Mouse (Mus musculus) adipocyte (in vitro differentiated cells): ENCODE measurements around the gene Ttc9c.

Experiments
- DNase-seq: peaks from one replicate; pipeline ENCODE4 v3.0.0-alpha.2; 2016; ENCODE audit warnings: low spot score

The Ttc9c gene

DNA sequence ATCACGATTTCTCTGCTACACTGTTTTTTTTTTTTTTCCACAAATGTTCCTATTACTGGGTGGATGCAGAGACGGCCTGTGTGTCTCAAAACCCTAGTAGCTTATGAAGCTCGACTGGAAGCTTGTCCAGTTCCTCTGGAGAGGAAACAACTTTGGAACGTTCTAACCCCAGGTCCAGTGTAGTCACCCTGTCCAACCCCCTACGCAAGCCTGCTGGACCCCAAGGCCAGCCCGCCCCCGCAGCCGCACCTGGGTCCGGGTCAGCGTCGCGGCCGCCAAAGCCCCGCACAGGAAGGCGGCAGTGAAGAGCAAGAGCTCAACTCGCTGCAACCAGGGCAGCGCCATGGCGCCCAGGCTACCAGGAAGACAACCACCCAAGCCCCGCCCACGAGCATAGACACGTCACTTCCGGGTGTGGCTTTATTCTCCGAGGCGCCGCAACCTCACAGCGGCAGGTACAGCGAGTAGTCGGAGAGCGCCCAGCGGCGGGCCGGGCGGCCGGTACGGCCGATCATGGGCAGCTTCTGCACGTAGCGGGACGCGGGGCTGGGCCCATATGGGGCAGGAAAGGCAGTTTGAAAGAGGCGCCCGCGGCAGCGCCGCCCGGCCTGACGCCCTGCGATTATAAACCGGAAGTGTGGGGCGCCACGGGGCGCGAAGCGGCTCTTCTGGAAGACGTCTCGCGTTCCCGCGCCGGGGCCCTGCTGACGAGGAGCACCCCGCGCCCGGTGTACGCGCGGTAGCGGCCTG lies 44.9 kb downstream of the Ttc9c start, which contains the start of gene Tmem179b:
TSS of gene Tmem179b (minus strand) at position 382 of the 750 bp plus-strand sequence.
- peak; percentile 97 for DNase-seq

GRCm38 (mm10) chr19:8773409-8773808 lies 45.7 kb downstream of the Ttc9c start:
- no peak for DNase-seq

- DNase-seq, result no peak
These were observed 46.1 kb downstream of the Ttc9c start for GRCm38 (mm10) chr19:8772996-8773395.

DNA sequence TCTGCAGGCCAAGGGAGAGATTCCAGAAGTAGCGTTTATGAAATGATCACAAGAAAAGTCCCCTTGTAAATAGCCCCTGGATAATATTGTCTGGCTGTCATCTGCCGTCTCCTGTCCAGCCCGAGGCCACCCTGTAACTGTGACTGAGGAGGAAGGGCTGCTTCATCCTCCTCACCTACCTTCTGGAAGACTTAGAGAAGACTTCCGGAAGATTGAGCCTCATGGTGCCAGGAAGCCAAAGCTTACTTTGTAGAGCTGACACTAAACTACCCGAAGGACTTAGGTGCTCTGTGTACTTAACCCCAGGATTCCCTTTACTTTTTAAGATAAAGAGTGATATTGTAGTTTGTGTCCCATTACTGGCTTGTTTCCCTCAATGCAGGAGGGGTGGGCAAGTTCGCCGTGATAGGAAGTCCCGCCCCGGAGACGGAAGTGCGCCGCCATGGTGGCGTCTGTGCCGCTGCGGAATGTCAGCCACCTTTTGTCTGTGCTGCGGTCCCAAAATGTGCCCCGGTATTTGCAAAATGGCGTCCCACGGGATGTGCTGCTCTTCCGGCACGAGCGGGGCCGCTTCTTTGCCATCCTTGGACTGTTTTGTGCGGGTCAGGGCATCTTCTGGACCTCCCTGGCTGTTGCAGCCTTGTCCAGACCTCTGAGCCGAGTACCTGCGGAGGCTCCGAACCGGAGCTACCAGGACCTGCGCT lies 48.4 kb downstream of the Ttc9c start, which contains the start of gene Tmem223:
TSS of gene Tmem223 (plus strand) at position 430 of the 704 bp plus-strand sequence.
- DNase-seq, result no peak

- DNase-seq, result no peak
These were observed 53.6 kb downstream of the Ttc9c start for GRCm38 (mm10) chr19:8765562-8765961.

GRCm38 (mm10) chr19:8763276-8763675 lies 55.9 kb downstream of the Ttc9c start:
- DNase-seq, result no peak

DNA sequence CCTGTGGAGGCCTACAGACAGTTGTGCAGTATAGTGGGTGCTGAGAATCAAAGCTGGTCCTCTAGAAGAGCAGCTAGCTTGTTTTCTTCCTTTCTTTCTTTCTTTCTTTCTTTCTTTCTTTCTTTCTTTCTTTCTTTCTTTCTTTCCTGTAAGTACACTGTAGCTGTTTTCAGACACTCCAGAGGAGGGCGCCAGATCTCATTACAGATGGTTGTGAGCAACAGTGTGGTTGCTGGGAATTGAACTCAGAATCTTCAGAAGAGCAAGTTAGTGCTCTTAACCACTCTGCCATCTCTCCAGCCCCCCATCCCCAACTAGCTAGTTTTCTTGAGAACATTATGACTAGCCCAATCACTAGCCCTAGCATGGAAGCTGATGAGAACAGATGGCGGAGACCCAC lies 58.4 kb downstream of the Ttc9c start:
- no peak for DNase-seq
